Mouse (Mus musculus): ENCODE data around the gene Tmem158. TPM values are rescaled to one million over a fixed set of nuclear protein-coding genes. Genes with fewer than 3 reads are reported as not detected.

Gene Tmem158
- 6.6 TPM for polyA plus RNA-seq (2014; fragmentation: Illumina TruSeq; extraction: RNeasy Lipid Tissue Mini Kit (QIAGEN cat#74804); ENCODE audit: low replicate concordance)

DNA sequence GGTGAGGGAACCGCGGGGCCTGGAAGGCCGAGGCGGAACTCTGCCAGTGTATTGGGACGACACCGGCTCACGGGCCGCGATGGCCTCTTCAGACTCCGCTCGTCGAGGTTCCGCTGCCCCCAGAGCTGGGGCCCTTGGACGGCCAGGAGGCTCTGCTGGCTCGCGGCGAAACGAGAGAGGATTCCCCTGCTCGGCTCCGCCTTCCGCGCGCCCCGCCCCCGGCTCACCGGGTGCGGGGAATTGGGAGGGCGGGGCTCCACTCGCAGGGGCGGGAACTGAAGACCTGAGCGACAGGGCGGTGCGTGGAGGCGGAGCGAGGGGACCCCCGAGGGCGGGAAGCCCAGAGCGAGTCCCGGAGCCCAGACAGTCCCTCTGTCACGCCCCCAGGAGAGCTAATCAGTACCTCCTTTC, at the start of gene Tmem158:
TSS of gene Tmem158 (minus strand) at position 154 of the 411 bp plus-strand sequence.

DNA sequence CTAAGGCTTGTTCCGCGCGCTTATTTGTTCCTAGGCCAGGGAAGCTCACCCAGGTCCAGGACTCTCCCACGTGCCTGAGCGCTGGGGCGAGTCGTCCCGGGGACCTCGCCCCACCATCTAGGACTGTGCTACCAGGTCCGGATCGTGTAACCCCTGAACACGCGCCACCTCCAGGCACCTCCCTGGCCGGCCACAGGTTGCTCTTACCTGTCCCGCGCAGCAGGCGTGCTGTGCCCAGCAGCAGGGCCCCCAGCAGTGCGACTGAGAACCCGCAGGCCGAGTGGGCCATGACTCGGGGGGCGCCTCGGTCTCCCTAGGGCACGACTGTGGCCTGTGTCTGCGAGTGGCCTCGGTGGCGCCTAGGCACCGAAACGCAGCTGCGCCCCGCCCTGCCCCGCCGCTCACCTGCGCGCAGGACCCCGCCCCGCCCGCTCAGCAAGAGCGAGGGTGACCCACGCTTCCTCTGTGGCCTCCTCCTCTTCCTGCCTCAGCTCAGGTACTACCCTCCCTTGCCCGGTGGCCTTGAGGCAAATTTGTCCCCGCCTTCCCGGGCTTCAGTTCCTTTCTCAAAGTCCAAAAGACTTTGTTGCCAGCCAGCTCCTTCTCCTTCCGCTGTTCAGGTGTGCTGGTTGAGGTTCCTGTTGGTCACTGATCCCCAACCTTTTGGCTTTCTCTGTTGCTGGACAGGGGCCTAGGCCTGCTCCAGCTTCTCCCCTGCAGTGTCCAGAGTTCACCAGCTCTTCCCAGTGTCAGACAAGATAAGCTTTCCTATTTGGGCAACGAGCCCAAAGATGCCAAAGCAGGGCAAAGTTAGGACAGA, 44.7 kb downstream of the Tmem158 start, which contains the start of gene Cdcp1:
TSS of gene Cdcp1 (minus strand) at position 418 of the 820 bp plus-strand sequence.

Other genes starting within 250 kb of the Tmem158 start
- gene Tmem42, start 239.4 kb downstream of the Tmem158 start, polyA plus RNA-seq (2014; fragmentation: Illumina TruSeq; extraction: RNeasy Lipid Tissue Mini Kit (QIAGEN cat#74804); ENCODE audit: low replicate concordance): 7.7 TPM
- gene Tgm4, start 226.0 kb downstream of the Tmem158 start, polyA plus RNA-seq (2014; fragmentation: Illumina TruSeq; extraction: RNeasy Lipid Tissue Mini Kit (QIAGEN cat#74804); ENCODE audit: low replicate concordance): not detected
- gene Zdhhc3, start 147.6 kb downstream of the Tmem158 start, polyA plus RNA-seq (2014; fragmentation: Illumina TruSeq; extraction: RNeasy Lipid Tissue Mini Kit (QIAGEN cat#74804); ENCODE audit: low replicate concordance): 37.4 TPM
- gene Exosc7, start 147.5 kb downstream of the Tmem158 start, polyA plus RNA-seq (2014; fragmentation: Illumina TruSeq; extraction: RNeasy Lipid Tissue Mini Kit (QIAGEN cat#74804); ENCODE audit: low replicate concordance): 15.6 TPM
- not detected for gene Clec3b, start 109.8 kb downstream of the Tmem158 start, polyA plus RNA-seq (2014; fragmentation: Illumina TruSeq; extraction: RNeasy Lipid Tissue Mini Kit (QIAGEN cat#74804); ENCODE audit: low replicate concordance)
- gene Cdcp1, start 44.7 kb downstream of the Tmem158 start, polyA plus RNA-seq (2014; fragmentation: Illumina TruSeq; extraction: RNeasy Lipid Tissue Mini Kit (QIAGEN cat#74804); ENCODE audit: low replicate concordance): 48.5 TPM
- gene Lars2, start 106.2 kb upstream of the Tmem158 start, polyA plus RNA-seq (2014; fragmentation: Illumina TruSeq; extraction: RNeasy Lipid Tissue Mini Kit (QIAGEN cat#74804); ENCODE audit: low replicate concordance): 6.1 TPM
- gene Limd1, start 217.9 kb upstream of the Tmem158 start, polyA plus RNA-seq (2014; fragmentation: Illumina TruSeq; extraction: RNeasy Lipid Tissue Mini Kit (QIAGEN cat#74804); ENCODE audit: low replicate concordance): 21.4 TPM